Mouse (Mus musculus): ENCODE results near the gene Zfp697. TPM values are rescaled to one million over a fixed set of nuclear protein-coding genes. Genes with fewer than 3 reads are reported as not detected.
A peak's percentile ranks its signal among the peaks of the same experiment; 100 is the strongest.
"Not testable (repeated sequence)": the region's sequence is repeated elsewhere in the genome, so short reads cannot be mapped to it uniquely, and the experiment has no call there.

Gene Zfp697
- polyA plus RNA-seq, 1 experiment from 2014 or later: 8.9 TPM

DNA sequence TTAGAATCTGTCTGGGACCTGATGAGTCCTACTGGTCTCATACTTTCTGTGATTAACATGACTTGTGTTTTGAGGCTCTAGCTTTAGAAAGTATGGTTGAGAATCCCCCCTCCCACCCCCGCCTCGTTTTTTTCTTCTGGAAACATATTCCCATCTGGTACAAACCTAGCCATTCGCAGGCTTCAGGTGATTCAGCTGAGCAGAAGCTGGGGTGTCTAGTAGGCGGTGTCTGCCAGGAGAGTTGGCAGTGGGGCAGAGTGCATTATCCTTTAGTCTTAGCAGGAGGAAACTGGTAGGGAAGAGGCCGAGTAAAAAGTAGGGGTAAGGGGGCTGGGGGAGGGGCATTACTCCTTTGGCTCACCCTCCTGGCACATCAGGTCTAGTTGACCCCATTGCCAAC lies 44.5 kb downstream of the Zfp697 start:
- Histone ChIP-seq H3K4me1 (replicated peaks) (peaks cover 16% of the 10 kb centered on the region), H3K4me3 (replicated peaks) (peak overlapping the region; percentile 61), H3K27me3 (peaks cover 41% of the 10 kb centered on the region), H3K4me2 (peak overlapping the region; percentile 98), H3K36me3 (peaks cover 4% of the 10 kb centered on the region; the same call in 1 of the 2 replicates), H3K27ac (no peak overlapping the region), H3K9me3 (no peaks in the 10 kb centered on the region), H3K9ac (replicated peaks) (no peak overlapping the region)
- 46% methylated on average over 5 of the region's 5 CpGs for WGBS
- ATAC-seq (ENCODE audit: insufficient number of reproducible peaks, insufficient read depth, low FRiP score, low TSS enrichment, low read depth): no peak

DNA sequence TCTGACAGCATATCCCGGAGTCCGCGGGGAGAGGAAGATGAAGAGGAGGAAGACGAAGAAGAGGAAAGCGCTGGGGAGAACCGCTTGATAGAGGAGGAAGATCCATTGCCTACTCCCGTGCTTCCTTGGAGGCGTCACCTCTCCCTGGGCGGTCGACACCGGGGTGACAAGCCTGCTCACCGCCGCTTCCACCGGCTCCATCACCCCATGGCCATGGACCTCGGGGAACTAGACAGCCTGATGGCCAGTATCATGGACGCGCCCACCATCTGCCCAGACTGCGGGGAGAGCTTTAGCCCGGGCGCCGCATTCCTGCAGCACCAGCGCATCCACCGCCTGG lies 45.0 kb downstream of the Zfp697 start:
- no peak; the same call in 1 of the 2 replicates for ATAC-seq (ENCODE audit: insufficient number of reproducible peaks, insufficient read depth, low FRiP score, low TSS enrichment, low read depth)
- Histone ChIP-seq H3K27ac (no peak overlapping the region), H3K9ac (replicated peaks) (peak overlapping the region; percentile 52), H3K36me3 (peaks cover 4% of the 10 kb centered on the region; the same call in 1 of the 2 replicates), H3K9me3 (no peaks in the 10 kb centered on the region), H3K4me2 (peak overlapping the region; percentile 98), H3K4me3 (replicated peaks) (peak overlapping the region; percentile 61), H3K27me3 (peaks cover 41% of the 10 kb centered on the region), H3K4me1 (replicated peaks) (peaks cover 16% of the 10 kb centered on the region)
- 1% methylated on average over 23 of the region's 23 CpGs for WGBS

DNA sequence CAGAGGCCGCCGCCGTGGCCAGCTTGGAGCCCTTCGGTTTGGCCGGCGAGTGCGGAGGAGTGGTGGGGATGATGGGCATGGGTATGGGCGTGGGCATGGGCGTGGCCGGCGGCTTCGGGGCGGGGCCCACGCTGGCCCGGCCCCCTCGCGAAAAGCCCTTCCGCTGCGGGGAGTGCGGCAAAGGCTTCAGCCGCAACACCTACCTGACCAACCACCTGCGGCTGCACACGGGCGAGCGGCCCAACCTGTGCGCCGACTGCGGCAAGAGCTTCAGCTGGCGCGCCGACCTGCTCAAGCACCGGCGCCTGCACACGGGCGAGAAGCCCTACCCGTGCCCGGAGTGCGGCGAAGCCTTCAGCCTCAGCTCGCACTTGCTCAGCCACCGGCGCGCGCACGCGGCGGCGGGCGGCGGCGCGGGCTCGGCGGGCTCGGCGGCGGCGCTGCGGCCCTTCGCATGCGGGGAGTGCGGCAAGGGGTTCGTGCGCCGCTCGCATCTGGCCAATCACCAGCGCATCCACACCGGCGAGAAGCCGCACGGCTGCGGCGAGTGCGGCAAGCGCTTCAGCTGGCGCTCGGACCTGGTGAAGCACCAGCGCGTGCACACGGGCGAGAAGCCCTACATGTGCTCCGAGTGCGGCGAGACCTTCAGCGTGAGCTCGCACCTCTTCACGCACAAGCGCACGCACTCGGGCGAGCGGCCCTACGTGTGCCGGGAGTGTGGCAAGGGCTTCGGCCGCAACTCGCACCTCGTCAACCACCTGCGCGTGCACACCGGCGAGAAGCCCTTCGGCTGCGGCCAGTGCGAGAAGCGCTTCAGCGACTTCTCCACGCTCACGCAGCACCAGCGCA lies 45.6 kb downstream of the Zfp697 start:
- under 1% methylated on average over 109 of the region's 110 CpGs for WGBS
- ATAC-seq (ENCODE audit: insufficient number of reproducible peaks, insufficient read depth, low FRiP score, low TSS enrichment, low read depth): peak; percentile 94
- H3K27me3 ChIP-seq: peaks cover 41% of the 10 kb centered on the region
- H3K4me1 ChIP-seq (replicated peaks): peaks cover 16% of the 10 kb centered on the region
- H3K4me3 ChIP-seq (replicated peaks): peak overlapping the region; percentile 61
- peak overlapping the region; percentile 98 for H3K4me2 ChIP-seq
- no peaks in the 10 kb centered on the region for H3K9me3 ChIP-seq
- H3K9ac ChIP-seq (replicated peaks): peak overlapping the region; percentile 52
- no peak overlapping the region for H3K27ac ChIP-seq
- H3K36me3 ChIP-seq: peaks cover 4% of the 10 kb centered on the region; the same call in 1 of the 2 replicates

DNA sequence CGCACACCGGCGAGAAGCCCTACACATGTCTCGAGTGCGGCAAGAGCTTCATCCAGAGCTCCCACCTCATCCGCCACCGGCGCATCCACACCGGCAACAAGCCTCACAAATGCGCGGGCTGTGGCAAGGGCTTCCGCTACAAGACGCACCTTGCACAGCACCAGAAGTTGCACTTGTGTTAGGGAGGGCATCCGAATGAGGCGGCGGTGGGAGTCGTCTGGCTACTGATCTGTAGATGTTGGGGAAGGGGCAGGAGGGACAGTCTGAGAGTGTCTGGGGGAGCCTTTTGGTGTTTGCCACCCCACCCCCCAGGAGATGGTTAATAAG lies 46.2 kb downstream of the Zfp697 start:
- H3K36me3 ChIP-seq: peaks cover 4% of the 10 kb centered on the region; the same call in 1 of the 2 replicates
- WGBS: 3% methylated on average over 17 of the region's 17 CpGs
- peak overlapping the region; percentile 61 for H3K4me3 ChIP-seq (replicated peaks)
- no peaks in the 10 kb centered on the region for H3K9me3 ChIP-seq
- no peak overlapping the region for H3K27ac ChIP-seq
- H3K4me1 ChIP-seq (replicated peaks): peaks cover 16% of the 10 kb centered on the region
- 0 out of 2 replicates have a peak overlapping the region, but pooled peaks have one; percentile 52 for H3K9ac ChIP-seq (replicated peaks)
- no peak for ATAC-seq (ENCODE audit: insufficient number of reproducible peaks, insufficient read depth, low FRiP score, low TSS enrichment, low read depth)
- peaks cover 41% of the 10 kb centered on the region for H3K27me3 ChIP-seq
- peak overlapping the region; percentile 98 for H3K4me2 ChIP-seq

DNA sequence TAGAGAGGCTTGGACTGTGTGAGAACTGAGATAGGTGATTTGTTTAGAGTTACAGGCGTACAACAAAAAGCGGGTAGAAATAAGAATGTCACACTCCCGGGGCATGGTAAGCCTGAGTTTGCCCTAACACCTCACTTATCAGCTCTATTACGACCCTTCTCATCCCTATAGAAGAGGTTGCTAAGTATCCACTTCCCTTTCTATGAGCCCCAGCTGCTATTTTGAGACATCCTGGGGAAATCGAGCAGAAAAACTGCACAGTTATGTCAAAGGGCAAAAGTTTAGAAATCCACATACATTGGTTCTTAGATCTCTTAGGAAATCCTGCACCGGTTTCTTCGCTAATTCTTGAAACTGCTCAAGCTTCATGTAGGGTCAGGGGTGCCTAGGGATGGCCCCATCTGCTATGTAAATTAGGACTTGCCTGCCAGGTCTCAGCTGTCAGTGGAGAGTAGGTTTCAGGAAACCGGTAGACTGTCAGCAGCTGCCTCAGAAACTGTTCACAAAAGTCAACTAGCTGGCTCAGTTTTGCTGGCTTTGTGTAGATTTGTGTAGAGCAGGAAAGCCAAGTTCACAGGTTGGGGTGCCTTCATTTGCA lies 46.8 kb downstream of the Zfp697 start:
- no peak overlapping the region for H3K27ac ChIP-seq
- H3K4me1 ChIP-seq (replicated peaks): peaks cover 16% of the 10 kb centered on the region
- ATAC-seq (ENCODE audit: insufficient number of reproducible peaks, insufficient read depth, low FRiP score, low TSS enrichment, low read depth): no peak
- H3K9me3 ChIP-seq: no peaks in the 10 kb centered on the region
- peaks cover 4% of the 10 kb centered on the region; the same call in 1 of the 2 replicates for H3K36me3 ChIP-seq
- H3K9ac ChIP-seq (replicated peaks): no peak overlapping the region
- H3K4me3 ChIP-seq (replicated peaks): no peak overlapping the region
- 20% methylated on average over 8 of the region's 8 CpGs for WGBS
- peak overlapping the region; percentile 98; the same call in 1 of the 2 replicates for H3K4me2 ChIP-seq
- H3K27me3 ChIP-seq: peaks cover 41% of the 10 kb centered on the region

DNA sequence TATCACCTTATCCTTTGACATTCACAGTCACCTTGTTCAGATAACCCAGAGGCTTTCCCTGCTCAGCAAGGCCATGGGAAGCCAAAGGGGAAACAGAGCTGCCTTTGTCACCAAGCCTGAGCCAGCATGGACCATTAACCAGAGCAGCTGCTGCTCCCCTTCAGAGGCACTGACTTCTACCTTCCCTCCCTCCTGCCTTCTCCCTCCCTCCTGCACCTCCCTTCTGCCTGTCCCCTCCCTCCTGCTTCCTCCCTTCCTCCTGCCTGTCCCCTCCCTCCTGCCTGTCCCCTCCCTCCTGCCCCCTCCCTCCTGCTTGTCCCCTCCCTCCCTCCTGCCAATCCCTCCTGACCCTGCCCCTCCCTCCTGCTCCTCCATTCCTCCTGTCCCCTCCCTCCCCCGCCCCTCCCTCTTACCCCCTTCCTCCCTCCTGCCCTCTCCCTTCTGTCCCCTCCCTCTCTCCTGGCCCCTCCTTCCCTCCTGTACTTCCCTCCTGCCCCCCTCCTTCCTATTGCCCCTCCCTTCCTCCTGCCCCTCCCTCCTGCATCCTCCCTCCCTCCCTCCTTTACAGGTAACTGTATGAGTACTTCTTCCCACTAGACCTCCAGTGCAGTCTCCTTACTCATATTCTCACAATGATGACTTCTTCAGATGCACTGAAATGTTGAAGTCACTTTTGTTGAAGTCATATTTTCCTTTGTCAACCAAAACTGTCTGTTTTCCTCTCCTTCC lies 52.0 kb downstream of the Zfp697 start:
- Histone ChIP-seq H3K27ac (no peak overlapping the region), H3K9me3 (no peaks in the 10 kb centered on the region), H3K4me1 (replicated peaks) (no peaks in the 10 kb centered on the region), H3K36me3 (no peaks in the 10 kb centered on the region), H3K4me3 (replicated peaks) (no peak overlapping the region), H3K9ac (replicated peaks) (no peak overlapping the region), H3K4me2 (no peak overlapping the region), H3K27me3 (peaks cover 8% of the 10 kb centered on the region)
- ATAC-seq (ENCODE audit: insufficient number of reproducible peaks, insufficient read depth, low FRiP score, low TSS enrichment, low read depth): no peak
- no CpG with 5 or more reads among the region's 1 CpGs for WGBS

DNA sequence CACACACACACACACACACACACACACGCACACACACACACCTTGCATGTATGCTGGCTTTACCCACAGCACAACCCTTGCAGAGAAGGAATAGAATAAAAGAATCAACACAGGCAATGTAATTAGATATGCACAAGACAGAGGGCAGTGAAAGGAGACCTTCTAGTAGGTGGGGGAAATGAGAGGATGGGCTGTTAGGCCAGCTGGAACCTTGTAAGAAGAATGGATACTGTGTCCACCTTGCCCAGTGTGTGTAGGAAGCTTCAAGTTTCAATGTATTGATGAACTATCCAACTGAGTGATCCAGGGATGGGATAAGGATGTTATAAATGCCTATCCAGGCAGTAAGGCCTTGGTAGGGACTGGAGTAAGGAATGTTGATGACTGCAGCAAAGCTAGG lies 52.8 kb downstream of the Zfp697 start:
- H3K36me3 ChIP-seq: no peaks in the 10 kb centered on the region
- no peak overlapping the region for H3K4me2 ChIP-seq
- H3K27ac ChIP-seq: no peak overlapping the region
- H3K4me1 ChIP-seq (replicated peaks): no peaks in the 10 kb centered on the region
- WGBS: 92% methylated on average over 1 of the region's 1 CpGs
- no peak overlapping the region for H3K9ac ChIP-seq (replicated peaks)
- no peak for ATAC-seq (ENCODE audit: insufficient number of reproducible peaks, insufficient read depth, low FRiP score, low TSS enrichment, low read depth)
- peaks cover under 1% of the 10 kb centered on the region for H3K27me3 ChIP-seq
- no peak overlapping the region for H3K4me3 ChIP-seq (replicated peaks)
- no peaks in the 10 kb centered on the region for H3K9me3 ChIP-seq

DNA sequence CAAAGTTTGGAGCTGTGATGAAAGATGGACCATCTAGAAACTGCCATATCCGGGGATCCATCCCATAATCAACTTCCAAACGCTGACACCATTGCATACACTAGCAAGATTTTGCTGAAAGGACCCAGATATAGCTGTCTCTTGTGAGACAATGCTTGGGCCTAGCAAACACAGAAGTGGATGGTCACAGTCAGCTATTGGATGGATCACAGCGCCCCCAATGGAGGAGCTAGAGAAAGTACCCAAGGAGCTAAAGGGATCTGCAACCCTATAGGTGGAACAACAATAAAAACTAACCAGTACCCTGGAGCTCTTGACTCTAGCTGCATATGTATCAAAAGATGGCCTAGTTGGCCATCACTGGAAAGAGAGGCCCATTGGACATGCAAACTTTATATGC lies 60.0 kb downstream of the Zfp697 start:
- H3K4me1 ChIP-seq (replicated peaks); H3K27me3 ChIP-seq; H3K9me3 ChIP-seq; H3K4me3 ChIP-seq (replicated peaks); H3K4me2 ChIP-seq; H3K27ac ChIP-seq; H3K36me3 ChIP-seq; H3K9ac ChIP-seq (replicated peaks); ATAC-seq (ENCODE audit: insufficient number of reproducible peaks, insufficient read depth, low FRiP score, low TSS enrichment, low read depth): not testable (repeated sequence)
- 38% methylated on average over 3 of the region's 3 CpGs for WGBS

DNA sequence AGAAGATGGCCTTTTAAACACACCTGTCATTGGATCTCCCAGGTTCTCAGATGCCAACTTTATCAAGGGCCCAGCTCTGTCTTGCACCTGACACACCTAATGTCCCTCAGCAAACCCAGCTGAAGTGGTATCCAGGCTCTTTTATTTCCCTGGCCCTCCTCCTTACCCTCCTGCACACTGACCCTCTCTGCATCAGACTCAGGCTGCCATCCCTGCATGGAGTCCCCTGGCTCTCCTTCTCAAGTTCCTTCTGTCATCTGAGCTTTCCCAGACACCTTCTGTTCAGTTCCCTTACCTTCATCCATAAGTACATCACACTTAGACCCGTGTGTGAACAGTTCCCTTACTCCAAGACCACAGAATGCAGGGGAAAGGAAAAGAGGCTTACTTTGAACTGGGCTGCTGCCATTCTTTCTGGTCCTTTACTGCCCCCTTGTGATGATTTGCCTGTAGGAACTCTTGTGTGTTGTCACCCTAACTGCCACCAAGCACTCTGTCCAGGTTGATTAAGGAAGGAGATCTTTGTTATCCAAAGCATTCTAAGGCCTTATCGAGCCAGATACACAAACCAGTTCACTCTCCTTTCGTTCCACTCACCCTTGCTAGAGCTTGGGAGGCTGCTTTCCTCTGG lies 61.0 kb downstream of the Zfp697 start:
- H3K27ac ChIP-seq; ATAC-seq (ENCODE audit: insufficient number of reproducible peaks, insufficient read depth, low FRiP score, low TSS enrichment, low read depth); H3K9ac ChIP-seq (replicated peaks); H3K4me1 ChIP-seq (replicated peaks); H3K27me3 ChIP-seq; H3K9me3 ChIP-seq; H3K36me3 ChIP-seq; H3K4me3 ChIP-seq (replicated peaks); H3K4me2 ChIP-seq: not testable (repeated sequence)
- 15% methylated on average over 3 of the region's 3 CpGs for WGBS

DNA sequence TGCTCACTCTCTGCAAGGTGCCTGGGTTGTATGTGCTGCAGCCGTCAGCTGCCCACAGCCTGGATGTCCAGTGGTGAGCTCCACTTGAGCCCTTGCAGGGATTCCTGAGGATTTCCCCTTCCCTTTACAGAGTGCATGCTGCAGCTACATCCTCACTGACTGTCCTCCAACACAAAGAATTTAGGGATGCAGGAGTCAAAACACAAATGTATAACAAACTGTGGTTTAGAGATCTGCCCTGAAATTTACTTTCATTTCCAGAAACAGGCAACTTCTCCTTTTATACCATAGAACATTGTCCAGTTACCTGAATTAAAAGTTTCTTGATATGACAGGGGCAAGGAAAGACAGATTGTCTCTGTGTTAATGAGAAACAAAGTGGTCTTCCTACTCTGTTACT lies 61.7 kb downstream of the Zfp697 start:
- WGBS: 78% methylated on average over 1 of the region's 1 CpGs
- not testable (repeated sequence) for H3K27ac ChIP-seq; H3K4me1 ChIP-seq (replicated peaks); H3K9me3 ChIP-seq; H3K4me3 ChIP-seq (replicated peaks); H3K9ac ChIP-seq (replicated peaks); H3K27me3 ChIP-seq; ATAC-seq (ENCODE audit: insufficient number of reproducible peaks, insufficient read depth, low FRiP score, low TSS enrichment, low read depth); H3K36me3 ChIP-seq; H3K4me2 ChIP-seq

DNA sequence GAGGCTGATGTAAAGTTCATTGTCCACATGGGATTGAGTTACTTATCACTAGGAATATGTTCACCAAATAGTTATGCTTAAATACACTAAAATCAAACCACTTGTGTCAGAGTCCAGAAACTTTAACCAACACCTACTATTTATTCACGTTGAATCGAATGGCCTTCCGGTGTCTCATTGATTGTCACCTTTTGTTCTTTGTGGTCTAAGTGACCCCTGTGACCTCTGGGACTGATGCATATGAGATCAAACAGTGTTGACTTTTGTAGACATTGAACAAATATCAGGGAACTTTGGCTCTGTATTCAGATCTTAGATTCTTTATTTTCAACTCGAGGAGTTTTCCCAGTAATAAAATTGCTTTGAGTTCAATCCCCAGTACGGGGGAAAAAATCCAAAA lies 71.5 kb downstream of the Zfp697 start:
- whole genome bisulfite sequencing: 89% methylated on average over 5 of the region's 5 CpGs
- H3K36me3 ChIP-seq; H3K4me3 ChIP-seq (replicated peaks); H3K4me1 ChIP-seq (replicated peaks); H3K27me3 ChIP-seq; H3K4me2 ChIP-seq; H3K9me3 ChIP-seq; H3K27ac ChIP-seq; H3K9ac ChIP-seq (replicated peaks); ATAC-seq (ENCODE audit: insufficient number of reproducible peaks, insufficient read depth, low FRiP score, low TSS enrichment, low read depth): not testable (repeated sequence)
